Comparison of ENCODE assay signal across 14 mouse cellular contexts in the genomic region with DNA sequence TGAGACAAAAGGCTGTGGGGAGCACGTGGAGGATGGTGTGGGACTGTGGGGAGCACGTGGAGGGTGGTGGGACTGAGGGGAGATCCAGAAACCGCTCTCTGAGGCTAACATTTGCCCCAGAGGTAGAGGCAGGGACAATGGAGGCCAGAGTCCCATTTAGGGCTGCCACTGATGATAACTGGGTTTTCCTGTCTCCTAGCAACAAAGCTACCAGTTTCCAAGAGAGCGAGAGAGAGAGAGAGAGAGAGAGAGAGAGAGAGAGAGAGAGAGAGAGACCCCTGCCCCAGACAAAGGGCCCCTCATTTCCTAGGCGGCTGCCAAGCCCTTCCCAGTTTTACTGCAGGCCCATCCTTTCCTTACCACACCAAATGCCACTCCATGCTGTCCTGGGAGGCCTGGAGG. TPM values are rescaled to one million over a fixed set of nuclear protein-coding genes. Genes with fewer than 3 reads are reported as not detected.
DNase-seq lines count a peak whose midpoint lies in the region; ATAC-seq lines count a peak whose summit lies in the region.
"Had no signal": no experiment of that assay in that cellular context is flagged by ENCODE, and none has a peak within 500 bp of the region (broad histone marks: within the 10 kb centered on the region; RNA-seq: fewer than 3 reads in every experiment).

No protein-coding gene starts in this region.

- WGBS in forebrain, embryonic 11.5 days = 10% methylated on average over 5 of the region's 5 CpGs
- WGBS in hindbrain, embryonic 13.5 days = 14% methylated on average over 5 of the region's 5 CpGs
- WGBS in midbrain, embryonic 11.5 days = 19% methylated on average over 5 of the region's 5 CpGs

- H3K27me3 ChIP-seq in forebrain, embryonic 11.5 days (ENCODE audit: control insufficient read depth, insufficient read depth, low read length) = no peaks in the 10 kb centered on the region
- H3K27me3 ChIP-seq in hindbrain, embryonic 13.5 days = no peaks in the 10 kb centered on the region
- no peaks in the 10 kb centered on the region for H3K27me3 ChIP-seq in midbrain, embryonic 11.5 days (ENCODE audit: control insufficient read depth, insufficient read depth, low read length)
- H3K27me3 ChIP-seq: CH12.LX; limb, embryonic 12.5 days; Patski had no signal

- H3K4me3 ChIP-seq in forebrain, embryonic 11.5 days (ENCODE audit: low read depth, low read length) = no peak overlapping the region
- H3K4me3 ChIP-seq in hindbrain, embryonic 13.5 days = no peak overlapping the region
- H3K4me3 ChIP-seq in midbrain, embryonic 11.5 days (ENCODE audit: low read depth, low read length) = no peak overlapping the region
- H3K4me3 ChIP-seq: limb, embryonic 12.5 days had no signal

- DNase-seq in forebrain, embryonic 11.5 days (ENCODE audit: low spot score) = no peak
- DNase-seq in midbrain, embryonic 11.5 days (ENCODE audit: low spot score, missing footprints) = peak; percentile 96
- peak; percentile 51 for DNase-seq in retina, embryonic 14.5 days (ENCODE audit: low spot score)
- DNase-seq in adrenal gland, postnatal 25 days = no peak
- DNase-seq in thymus, postnatal 0 days (ENCODE audit: low spot score) = no peak
- DNase-seq in thymus, postnatal 14 days = no peak
- DNase-seq: adrenal gland, adult 2 months; gastrocnemius, postnatal 36 days; kidney, adult 11 months; lung, adult 18-20 months had no signal

- H3K9ac ChIP-seq in forebrain, embryonic 11.5 days (ENCODE audit: low read length) = peak overlapping the region; percentile 53
- H3K9ac ChIP-seq in hindbrain, embryonic 13.5 days = peak overlapping the region; percentile 68
- peak overlapping the region; percentile 63 for H3K9ac ChIP-seq in midbrain, embryonic 11.5 days (ENCODE audit: low read length)
- H3K9ac ChIP-seq: limb, embryonic 12.5 days had no signal

- H3K4me1 ChIP-seq in forebrain, embryonic 11.5 days (replicated peaks; ENCODE audit: control insufficient read depth, insufficient read depth, low read length) = peaks cover 55% of the 10 kb centered on the region
- H3K4me1 ChIP-seq in hindbrain, embryonic 13.5 days (replicated peaks) = peaks cover 89% of the 10 kb centered on the region
- H3K4me1 ChIP-seq in midbrain, embryonic 11.5 days (ENCODE audit: control insufficient read depth, insufficient read depth, low read length) = peaks cover 66% of the 10 kb centered on the region

- H3K27ac ChIP-seq in forebrain, embryonic 11.5 days (ENCODE audit: low read depth, low read length) = peak overlapping the region; percentile 93
- peak overlapping the region; percentile 95 for H3K27ac ChIP-seq in hindbrain, embryonic 13.5 days
- H3K27ac ChIP-seq in midbrain, embryonic 11.5 days (ENCODE audit: low read depth, low read length) = peak overlapping the region; percentile 93
- H3K27ac ChIP-seq: limb, embryonic 12.5 days had no signal

- peak overlapping the region; percentile 24; the same call in 1 of the 2 replicates for H3K4me2 ChIP-seq in forebrain, embryonic 11.5 days (ENCODE audit: low read depth, low read length, severe bottlenecking)
- peak overlapping the region; percentile 23; the same call in 1 of the 2 replicates for H3K4me2 ChIP-seq in hindbrain, embryonic 13.5 days
- H3K4me2 ChIP-seq in midbrain, embryonic 11.5 days = peak overlapping the region; percentile 24
- H3K4me2 ChIP-seq: limb, embryonic 12.5 days had no signal

- H3K9me3 ChIP-seq in forebrain, embryonic 11.5 days (ENCODE audit: control insufficient read depth, low read length) = no peaks in the 10 kb centered on the region
- no peaks in the 10 kb centered on the region for H3K9me3 ChIP-seq in hindbrain, embryonic 13.5 days
- H3K9me3 ChIP-seq in midbrain, embryonic 11.5 days (ENCODE audit: control insufficient read depth, low read length) = no peaks in the 10 kb centered on the region
- H3K9me3 ChIP-seq: limb, embryonic 12.5 days had no signal

- no peaks in the 10 kb centered on the region for H3K36me3 ChIP-seq in forebrain, embryonic 11.5 days (ENCODE audit: control insufficient read depth, insufficient read depth, low read length)
- H3K36me3 ChIP-seq in hindbrain, embryonic 13.5 days = peaks cover 8% of the 10 kb centered on the region; the same call in 1 of the 2 replicates
- H3K36me3 ChIP-seq in midbrain, embryonic 11.5 days (ENCODE audit: control insufficient read depth, insufficient read depth, low read length) = no peaks in the 10 kb centered on the region
- H3K36me3 ChIP-seq: limb, embryonic 12.5 days had no signal

- ATAC-seq in forebrain, embryonic 11.5 days (replicated peaks; ENCODE audit: low FRiP score) = peak; percentile 45
- peak; percentile 45 for ATAC-seq in hindbrain, embryonic 13.5 days (ENCODE audit: low FRiP score)
- peak; percentile 54 for ATAC-seq in midbrain, embryonic 11.5 days (ENCODE audit: low FRiP score)
- ATAC-seq: Patski had no signal

RNA-seq across cellular contexts. Expression of a gene that starts 33.4 kb away (rescaled TPM):
- 33.9 and 36.6 TPM in 2 replicates for polyA plus RNA-seq in forebrain, embryonic 11.5 days (2014; fragmentation: Nextera tagmentation; extraction: Ambion mirVana)
- 38.4 and 41.7 TPM in 2 replicates for polyA plus RNA-seq in hindbrain, embryonic 13.5 days (2015; fragmentation: Nextera tagmentation; extraction: Ambion mirVana)
- 21.3 and 21.4 TPM in 2 replicates for polyA plus RNA-seq in midbrain, embryonic 11.5 days (2014; fragmentation: Nextera tagmentation; extraction: Ambion mirVana)
- 10.0 and 12.3 TPM in 2 replicates for total RNA-seq in adrenal gland, postnatal 25 days (2021)
- polyA plus RNA-seq in thymus, postnatal 0 days (2015; fragmentation: Nextera tagmentation; extraction: Ambion mirVana) = 5.0 and 5.2 TPM in 2 replicates

RNA-seq across cellular contexts. Expression of a gene that starts 44.0 kb away (rescaled TPM):
- 214 and 246 TPM in 2 replicates for polyA plus RNA-seq in forebrain, embryonic 11.5 days (2014; fragmentation: Nextera tagmentation; extraction: Ambion mirVana)
- polyA plus RNA-seq in hindbrain, embryonic 13.5 days (2015; fragmentation: Nextera tagmentation; extraction: Ambion mirVana) = 135 and 137 TPM in 2 replicates
- 268 and 272 TPM in 2 replicates for polyA plus RNA-seq in midbrain, embryonic 11.5 days (2014; fragmentation: Nextera tagmentation; extraction: Ambion mirVana)
- 71.6 and 79.4 TPM in 2 replicates for total RNA-seq in adrenal gland, postnatal 25 days (2021)
- polyA plus RNA-seq in thymus, postnatal 0 days (2015; fragmentation: Nextera tagmentation; extraction: Ambion mirVana) = 293 and 314 TPM in 2 replicates

RNA-seq across cellular contexts. Expression of a gene that starts 54.1 kb away (rescaled TPM):
- polyA plus RNA-seq in forebrain, embryonic 11.5 days (2014; fragmentation: Nextera tagmentation; extraction: Ambion mirVana) = 108 and 116 TPM in 2 replicates
- polyA plus RNA-seq in hindbrain, embryonic 13.5 days (2015; fragmentation: Nextera tagmentation; extraction: Ambion mirVana) = 93.7 and 93.8 TPM in 2 replicates
- 130 and 134 TPM in 2 replicates for polyA plus RNA-seq in midbrain, embryonic 11.5 days (2014; fragmentation: Nextera tagmentation; extraction: Ambion mirVana)
- total RNA-seq in adrenal gland, postnatal 25 days (2021) = 53.2 and 79.0 TPM in 2 replicates
- 78.3 and 81.5 TPM in 2 replicates for polyA plus RNA-seq in thymus, postnatal 0 days (2015; fragmentation: Nextera tagmentation; extraction: Ambion mirVana)

Comparison
In these comparisons a context has a peak if more than half of its experiments do, and no peak if none do; other contexts are left out.
1. DNase-seq: peak in midbrain, embryonic 11.5 days (single experiment) and retina, embryonic 14.5 days (single experiment); none in forebrain, embryonic 11.5 days (single experiment), adrenal gland, postnatal 25 days (single experiment), thymus, postnatal 0 days (single experiment) and thymus, postnatal 14 days (single experiment).
2. Peak in every context shown above with its lines, with median percentiles within 50 percentile points of each other: ATAC-seq, H3K27ac ChIP-seq, H3K4me2 ChIP-seq and H3K9ac ChIP-seq.